Mouse (Mus musculus) stomach, postnatal 0 days (tissue): ENCODE measurements around the gene Eif4h.

Experiments used
- CTCF ChIP-seq: IDR thresholded peaks from 2 replicates; pipeline ENCODE4 v1.5.1; 2016; ENCODE audit warnings: antibody characterized with exemption, low read depth, mild to moderate bottlenecking, moderate library complexity
- EP300 ChIP-seq: optimal IDR thresholded peaks from 2 replicates; pipeline ENCODE3; 2016; ENCODE audit warnings: antibody characterized with exemption

- TF ChIP-seq CTCF, result no peak
- TF ChIP-seq EP300, result no peak
These were observed 625 bp downstream of the Eif4h start for GRCm38 (mm10) chr5:134638461-134639268.
